Mouse (Mus musculus): Measurements from ENCODE around the gene Mtr.

DNA sequence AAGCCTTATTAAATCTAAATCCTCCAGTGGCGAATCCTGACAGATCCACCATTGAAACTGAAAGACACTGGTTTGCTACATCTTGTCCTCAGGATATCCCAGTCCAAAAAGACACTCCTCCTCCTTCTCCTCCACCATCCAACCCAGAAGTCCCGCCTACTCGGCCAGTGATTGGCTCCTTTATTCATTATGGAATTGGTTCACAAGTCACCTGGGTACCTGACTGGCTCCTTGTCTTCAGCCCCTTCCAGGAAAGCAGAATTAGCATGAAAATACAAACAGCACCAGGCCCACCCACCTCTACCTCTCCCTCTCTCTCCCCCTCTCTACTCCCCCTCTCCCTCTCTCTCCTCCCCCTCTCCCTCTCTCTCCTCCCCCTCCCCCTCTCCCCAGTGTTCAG is 81.2 kb downstream of the Mtr start:
- TF ChIP-seq CTCF (IDR thresholded peaks at IDR 0.05; ENCODE audit: low read depth, low read length) = no peak
- TF ChIP-seq POLR2A (IDR thresholded peaks at IDR 0.05; ENCODE audit: extremely low read depth, insufficient read depth, low read length) = no peak

All from liver, adult 2 months (tissue).